Mouse (Mus musculus): ENCODE data around the gene Chrdl2.

GRCm38 (mm10) chr7:100043096-100043495 is 37.1 kb downstream of the Chrdl2 start:
- no peak for TF ChIP-seq CTCF (IDR thresholded peaks at IDR 0.05; ENCODE audit: low read depth, low read length)
- TF ChIP-seq POLR2A (IDR thresholded peaks at IDR 0.05; ENCODE audit: borderline replicate concordance, low read depth, low read length): no peak

All from bone marrow macrophage, adult 2 months (primary cell).